Mouse (Mus musculus): ENCODE measurements around the gene Sephs1. TPM values are rescaled to one million over a fixed set of nuclear protein-coding genes. Genes with fewer than 3 reads are reported as not detected.

Sephs1 gene
- polyA plus RNA-seq, 1 experiment from 2014 or later = 83.9 TPM

DNA sequence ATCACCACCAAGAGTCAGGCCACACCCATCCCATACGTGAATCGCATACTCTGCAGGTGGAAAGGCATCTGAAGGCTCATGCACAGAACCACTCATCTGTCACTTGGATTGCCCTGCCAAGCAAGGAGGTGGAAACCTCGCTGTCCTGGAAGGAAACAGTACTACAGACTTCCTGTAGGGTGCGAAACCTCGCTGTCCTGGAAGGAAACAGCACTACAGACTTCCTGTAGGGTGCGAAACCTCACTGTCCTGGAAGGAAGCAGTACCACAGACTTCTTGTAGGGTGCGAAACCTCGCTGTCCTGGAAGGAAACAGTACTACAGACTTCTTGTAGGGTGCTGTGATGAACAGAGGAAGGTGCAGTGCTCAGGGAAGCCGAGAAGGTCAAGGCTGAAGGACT is 8.6 kb upstream of the Sephs1 start:
- H3K4me2 ChIP-seq (ENCODE audit: low read length) = no peak overlapping the region
- 81% methylated on average over 9 of the region's 9 CpGs for WGBS
- H3K9me3 ChIP-seq (ENCODE audit: control insufficient read depth, low read length) = no peaks in the 10 kb centered on the region
- H3K27ac ChIP-seq (replicated peaks; ENCODE audit: low read depth, low read length) = no peak overlapping the region
- DNase-seq (no peak), ATAC-seq (ENCODE audit: low FRiP score, low TSS enrichment) (no peak)
- H3K9ac ChIP-seq (replicated peaks; ENCODE audit: low read length) = no peak overlapping the region
- H3K4me3 ChIP-seq (replicated peaks; ENCODE audit: low read depth, low read length) = no peak overlapping the region
- H3K36me3 ChIP-seq (ENCODE audit: control insufficient read depth, insufficient read depth, low read length) = no peaks in the 10 kb centered on the region
- H3K27me3 ChIP-seq (ENCODE audit: control insufficient read depth, insufficient read depth, low read length) = no peaks in the 10 kb centered on the region
- H3K4me1 ChIP-seq (ENCODE audit: control insufficient read depth, insufficient read depth, low read length) = no peaks in the 10 kb centered on the region

DNA sequence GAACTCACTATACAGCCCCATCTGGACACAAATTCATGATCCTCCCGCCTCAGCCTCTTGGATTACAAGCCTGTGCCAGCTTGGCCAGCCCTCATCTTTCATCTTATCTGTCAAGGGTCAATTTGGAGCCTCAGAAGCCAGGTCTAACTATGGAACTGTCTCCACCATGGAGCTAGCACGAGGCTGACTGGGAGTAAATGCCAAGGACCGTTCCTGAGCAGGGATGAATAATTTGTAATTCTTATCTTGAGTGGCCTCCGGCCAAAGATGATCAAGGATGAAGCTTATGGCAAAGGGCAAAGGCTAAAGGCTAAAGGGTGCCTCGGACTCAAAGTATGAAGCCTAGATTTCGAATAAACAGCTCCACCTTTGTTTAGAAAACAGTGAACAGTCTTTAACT is 8.0 kb upstream of the Sephs1 start:
- 79% methylated on average over 6 of the region's 6 CpGs for WGBS
- Histone ChIP-seq H3K4me1 (ENCODE audit: control insufficient read depth, insufficient read depth, low read length) (no peaks in the 10 kb centered on the region), H3K36me3 (ENCODE audit: control insufficient read depth, insufficient read depth, low read length) (no peaks in the 10 kb centered on the region), H3K27me3 (ENCODE audit: control insufficient read depth, insufficient read depth, low read length) (no peaks in the 10 kb centered on the region), H3K4me2 (ENCODE audit: low read length) (no peak overlapping the region), H3K9ac (replicated peaks; ENCODE audit: low read length) (no peak overlapping the region), H3K4me3 (replicated peaks; ENCODE audit: low read depth, low read length) (no peak overlapping the region), H3K27ac (replicated peaks; ENCODE audit: low read depth, low read length) (no peak overlapping the region), H3K9me3 (ENCODE audit: control insufficient read depth, low read length) (no peaks in the 10 kb centered on the region)
- no peak for ATAC-seq (ENCODE audit: low FRiP score, low TSS enrichment)
- no peak for DNase-seq

DNA sequence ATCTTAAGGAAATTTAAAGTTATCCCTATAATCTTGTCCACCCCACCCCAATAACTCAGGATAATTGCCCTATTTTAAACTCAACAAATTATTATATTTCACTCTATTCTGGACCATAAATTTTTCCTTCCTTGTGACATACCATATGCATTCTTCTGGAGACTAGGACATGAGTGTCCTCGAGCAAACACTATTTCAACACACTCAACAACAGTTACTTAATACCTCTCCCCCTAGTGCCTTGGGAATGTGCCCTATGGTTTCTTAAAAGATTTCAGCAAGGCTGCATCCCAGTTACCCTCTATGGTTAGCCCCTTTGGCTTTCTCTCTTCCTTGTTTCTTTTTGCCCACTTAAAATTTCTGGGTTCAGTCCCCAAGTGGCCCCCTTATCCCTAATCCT is 6.3 kb upstream of the Sephs1 start:
- Histone ChIP-seq H3K27ac (replicated peaks; ENCODE audit: low read depth, low read length) (no peak overlapping the region), H3K36me3 (ENCODE audit: control insufficient read depth, insufficient read depth, low read length) (no peaks in the 10 kb centered on the region), H3K27me3 (ENCODE audit: control insufficient read depth, insufficient read depth, low read length) (no peaks in the 10 kb centered on the region), H3K4me3 (replicated peaks; ENCODE audit: low read depth, low read length) (no peak overlapping the region), H3K9ac (replicated peaks; ENCODE audit: low read length) (no peak overlapping the region), H3K9me3 (ENCODE audit: control insufficient read depth, low read length) (no peaks in the 10 kb centered on the region), H3K4me2 (ENCODE audit: low read length) (no peak overlapping the region), H3K4me1 (ENCODE audit: control insufficient read depth, insufficient read depth, low read length) (0 out of 2 replicates have a peak, but pooled peaks cover 3% of the 10 kb centered on the region)
- WGBS = 60% methylated on average over 1 of the region's 1 CpGs
- ATAC-seq (ENCODE audit: low FRiP score, low TSS enrichment) = no peak
- no peak for DNase-seq

DNA sequence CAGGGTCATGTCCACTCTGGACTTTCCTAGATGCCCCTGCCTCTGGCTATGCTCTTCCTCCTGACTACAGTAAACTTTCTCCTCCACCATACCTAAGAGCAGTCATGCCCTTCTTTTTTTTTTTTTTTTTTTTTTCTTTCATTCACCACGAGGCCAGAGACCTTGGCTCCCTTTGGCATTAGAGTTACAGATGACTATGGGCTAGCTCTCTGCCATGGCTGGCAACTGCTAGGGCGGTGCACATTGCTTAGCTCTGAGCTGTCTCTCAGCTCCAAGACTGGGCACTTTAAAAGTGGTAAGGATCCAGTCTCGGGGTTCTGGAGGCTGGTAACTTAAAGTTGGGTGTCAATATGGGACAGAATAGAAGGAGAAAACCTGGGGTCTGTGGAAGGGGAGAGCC is 5.2 kb upstream of the Sephs1 start:
- no peak overlapping the region for H3K4me3 ChIP-seq (replicated peaks; ENCODE audit: low read depth, low read length)
- no peaks in the 10 kb centered on the region for H3K36me3 ChIP-seq (ENCODE audit: control insufficient read depth, insufficient read depth, low read length)
- no peak overlapping the region for H3K27ac ChIP-seq (replicated peaks; ENCODE audit: low read depth, low read length)
- H3K9ac ChIP-seq (replicated peaks; ENCODE audit: low read length) = no peak overlapping the region
- DNase-seq (no peak), ATAC-seq (ENCODE audit: low FRiP score, low TSS enrichment) (no peak)
- no peaks in the 10 kb centered on the region for H3K9me3 ChIP-seq (ENCODE audit: control insufficient read depth, low read length)
- WGBS = 66% methylated on average over 3 of the region's 3 CpGs
- H3K4me2 ChIP-seq (ENCODE audit: low read length) = no peak overlapping the region
- H3K4me1 ChIP-seq (ENCODE audit: control insufficient read depth, insufficient read depth, low read length) = peaks cover 7% of the 10 kb centered on the region; the same call in 1 of the 2 replicates
- no peaks in the 10 kb centered on the region for H3K27me3 ChIP-seq (ENCODE audit: control insufficient read depth, insufficient read depth, low read length)

DNA sequence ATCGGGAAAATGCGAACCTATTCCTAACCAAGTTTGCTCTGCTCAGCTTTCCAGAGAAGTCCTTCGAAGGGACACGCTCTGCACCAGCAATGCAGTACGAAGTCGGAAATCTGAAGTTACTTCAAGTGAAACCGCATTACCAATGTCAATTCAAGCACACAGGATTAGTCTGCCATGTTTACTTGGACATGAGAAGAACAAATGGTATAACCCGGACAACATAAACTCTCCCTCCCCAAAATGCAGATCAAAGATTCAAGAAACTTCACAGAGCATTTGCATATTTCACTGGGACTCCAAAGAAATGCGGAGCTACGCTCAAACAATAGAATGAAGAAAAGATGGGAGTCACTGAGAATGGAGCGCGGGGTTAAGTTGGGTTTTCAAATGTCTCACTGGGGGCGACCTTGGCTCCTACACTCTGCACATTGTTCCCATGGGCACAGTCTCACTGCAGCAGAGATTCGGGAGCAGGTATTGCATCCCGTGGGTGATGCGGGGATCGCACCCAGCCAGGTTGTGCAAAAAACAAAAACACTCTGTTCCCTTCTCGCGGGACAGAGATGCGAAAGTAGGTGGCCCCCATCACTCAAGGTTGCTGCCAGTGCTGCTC is 521 bp upstream of the Sephs1 start:
- peaks cover 20% of the 10 kb centered on the region for H3K4me1 ChIP-seq (ENCODE audit: control insufficient read depth, insufficient read depth, low read length)
- 1% methylated on average over 20 of the region's 20 CpGs for WGBS
- H3K9ac ChIP-seq (replicated peaks; ENCODE audit: low read length) = peak overlapping the region; percentile 98
- no peaks in the 10 kb centered on the region for H3K9me3 ChIP-seq (ENCODE audit: control insufficient read depth, low read length)
- ATAC-seq (ENCODE audit: low FRiP score, low TSS enrichment) = peak; percentile 25
- peak overlapping the region; percentile 68 for H3K4me2 ChIP-seq (ENCODE audit: low read length)
- peak overlapping the region; percentile 98 for H3K4me3 ChIP-seq (replicated peaks; ENCODE audit: low read depth, low read length)
- no peaks in the 10 kb centered on the region for H3K27me3 ChIP-seq (ENCODE audit: control insufficient read depth, insufficient read depth, low read length)
- DNase-seq = peak; percentile 55
- H3K36me3 ChIP-seq (ENCODE audit: control insufficient read depth, insufficient read depth, low read length) = peaks cover 10% of the 10 kb centered on the region
- H3K27ac ChIP-seq (replicated peaks; ENCODE audit: low read depth, low read length) = peak overlapping the region; percentile 100

DNA sequence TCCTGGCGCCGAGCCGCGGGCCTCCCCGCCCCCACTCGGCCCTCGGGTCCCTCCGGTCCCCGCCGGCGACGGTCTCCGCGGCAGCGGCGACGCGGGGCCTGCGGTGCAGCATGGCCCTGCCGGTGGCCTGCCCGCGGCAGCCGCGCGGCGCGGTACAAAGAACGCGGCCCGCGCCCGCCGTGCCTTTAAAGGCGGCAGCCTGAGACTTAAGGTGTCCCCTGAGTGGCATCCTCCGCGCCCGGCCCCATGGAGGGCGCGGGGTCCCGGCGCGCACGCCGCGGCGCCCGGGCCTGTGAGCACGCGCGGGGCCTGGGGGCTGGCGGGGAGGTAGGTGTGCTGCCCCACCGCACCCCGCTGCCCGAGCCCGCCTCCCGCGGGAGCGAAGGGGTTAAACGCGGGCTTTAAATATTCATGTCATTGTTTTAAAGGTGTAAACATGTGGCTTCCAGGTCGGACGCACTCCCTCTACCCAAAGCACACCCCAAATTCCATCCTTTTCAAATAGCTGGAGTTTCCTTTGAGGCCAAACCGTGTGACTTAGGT is 956 bp downstream of the Sephs1 start:
- Histone ChIP-seq H3K4me3 (replicated peaks; ENCODE audit: low read depth, low read length) (peak overlapping the region; percentile 98), H3K4me1 (ENCODE audit: control insufficient read depth, insufficient read depth, low read length) (peaks cover 20% of the 10 kb centered on the region), H3K36me3 (ENCODE audit: control insufficient read depth, insufficient read depth, low read length) (peaks cover 25% of the 10 kb centered on the region), H3K9me3 (ENCODE audit: control insufficient read depth, low read length) (no peaks in the 10 kb centered on the region), H3K27ac (replicated peaks; ENCODE audit: low read depth, low read length) (peak overlapping the region; percentile 100), H3K9ac (replicated peaks; ENCODE audit: low read length) (peak overlapping the region; percentile 98), H3K27me3 (ENCODE audit: control insufficient read depth, insufficient read depth, low read length) (no peaks in the 10 kb centered on the region), H3K4me2 (ENCODE audit: low read length) (peak overlapping the region; percentile 68)
- DNase-seq = peak; percentile 84
- ATAC-seq (ENCODE audit: low FRiP score, low TSS enrichment) = peak; percentile 57
- WGBS = under 1% methylated on average over 62 of the region's 63 CpGs

DNA sequence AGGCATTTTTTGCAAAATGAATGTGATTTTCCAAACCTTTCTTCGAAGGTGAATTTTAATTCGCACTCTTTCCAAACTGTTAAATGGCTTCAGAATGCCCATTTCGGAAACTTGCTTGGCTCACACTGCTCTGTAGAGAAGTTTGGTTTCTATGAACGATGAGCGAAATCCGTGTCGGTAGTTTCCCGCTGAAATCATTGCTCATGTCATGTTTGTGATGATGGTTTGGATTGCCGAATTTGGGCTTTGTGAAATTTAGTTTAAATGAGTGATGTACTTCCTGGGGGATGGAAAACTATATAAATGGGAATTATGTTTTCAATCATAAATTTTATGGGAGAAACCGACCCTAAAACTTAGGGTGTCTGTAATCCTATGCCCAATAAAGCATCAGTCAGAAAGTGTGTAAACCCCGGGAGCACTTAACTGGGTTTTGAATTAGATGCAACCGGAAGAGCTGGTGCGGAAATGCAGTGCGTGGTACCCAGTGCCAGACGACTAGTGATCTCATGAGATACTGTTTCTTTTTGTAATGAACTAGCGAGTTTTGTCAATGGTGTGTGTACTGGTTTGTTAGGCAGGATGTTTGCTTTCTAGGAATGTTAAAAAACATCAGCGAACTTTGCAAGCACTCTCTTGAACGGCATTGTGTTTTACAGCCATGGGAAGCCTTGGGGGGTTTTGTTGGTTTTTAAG is 1.8 kb downstream of the Sephs1 start:
- DNase-seq (peak; percentile 45), ATAC-seq (ENCODE audit: low FRiP score, low TSS enrichment) (no peak)
- no peaks in the 10 kb centered on the region for H3K27me3 ChIP-seq (ENCODE audit: control insufficient read depth, insufficient read depth, low read length)
- H3K4me3 ChIP-seq (replicated peaks; ENCODE audit: low read depth, low read length) = peak overlapping the region; percentile 98
- H3K4me1 ChIP-seq (ENCODE audit: control insufficient read depth, insufficient read depth, low read length) = peaks cover 20% of the 10 kb centered on the region
- H3K9me3 ChIP-seq (ENCODE audit: control insufficient read depth, low read length) = no peaks in the 10 kb centered on the region
- H3K4me2 ChIP-seq (ENCODE audit: low read length) = peak overlapping the region; percentile 68
- WGBS = under 1% methylated on average over 18 of the region's 18 CpGs
- peak overlapping the region; percentile 98 for H3K9ac ChIP-seq (replicated peaks; ENCODE audit: low read length)
- H3K36me3 ChIP-seq (ENCODE audit: control insufficient read depth, insufficient read depth, low read length) = peaks cover 33% of the 10 kb centered on the region
- peak overlapping the region; percentile 100 for H3K27ac ChIP-seq (replicated peaks; ENCODE audit: low read depth, low read length)

DNA sequence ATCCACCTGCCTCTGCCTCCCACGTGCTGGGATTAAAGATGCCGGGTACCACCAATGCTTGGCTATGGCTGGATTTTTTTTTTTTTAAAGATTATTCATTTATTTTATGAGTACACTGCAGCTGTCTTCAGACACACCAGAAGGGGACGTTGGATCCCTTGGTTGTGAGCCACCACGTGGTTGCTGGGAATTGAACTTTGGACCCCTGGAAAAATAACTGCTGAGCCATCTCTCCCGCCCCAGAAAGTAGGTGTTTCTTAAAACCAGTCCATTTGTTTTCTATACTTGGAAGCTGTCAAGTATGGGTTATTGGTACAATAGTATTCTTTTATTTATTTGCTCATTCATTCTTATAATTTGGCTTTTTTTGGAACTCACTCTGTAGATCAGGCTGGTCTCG is 5.5 kb downstream of the Sephs1 start:
- Histone ChIP-seq H3K27me3 (ENCODE audit: control insufficient read depth, insufficient read depth, low read length) (no peaks in the 10 kb centered on the region), H3K4me1 (ENCODE audit: control insufficient read depth, insufficient read depth, low read length) (peaks cover 12% of the 10 kb centered on the region), H3K36me3 (ENCODE audit: control insufficient read depth, insufficient read depth, low read length) (peaks cover 68% of the 10 kb centered on the region), H3K9me3 (ENCODE audit: control insufficient read depth, low read length) (no peaks in the 10 kb centered on the region), H3K9ac (replicated peaks; ENCODE audit: low read length) (no peak overlapping the region), H3K27ac (replicated peaks; ENCODE audit: low read depth, low read length) (no peak overlapping the region), H3K4me3 (replicated peaks; ENCODE audit: low read depth, low read length) (no peak overlapping the region), H3K4me2 (ENCODE audit: low read length) (no peak overlapping the region)
- DNase-seq = no peak
- 95% methylated on average over 6 of the region's 6 CpGs for WGBS
- ATAC-seq (ENCODE audit: low FRiP score, low TSS enrichment) = no peak

DNA sequence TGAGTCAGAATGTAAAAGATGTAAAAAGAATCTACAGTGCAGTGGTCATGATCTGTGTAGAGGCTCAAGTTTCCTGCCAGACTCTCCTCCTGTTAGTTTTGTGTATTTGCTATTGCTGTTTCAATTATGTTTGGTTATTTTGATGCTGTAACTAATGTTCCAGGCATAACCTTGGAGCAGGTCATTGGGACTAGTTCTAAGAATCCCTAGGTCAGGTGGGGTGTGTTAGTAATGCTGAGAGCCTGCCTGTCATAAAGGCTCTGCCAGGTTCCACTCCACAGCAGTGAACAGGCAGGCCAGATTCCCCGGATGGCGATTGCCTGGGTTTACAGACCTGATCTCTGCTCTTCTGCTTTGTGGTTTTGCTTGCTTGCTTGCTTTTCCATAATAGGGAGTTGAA is 14.2 kb downstream of the Sephs1 start:
- ATAC-seq (ENCODE audit: low FRiP score, low TSS enrichment) (no peak), DNase-seq (no peak)
- no peak overlapping the region for H3K4me2 ChIP-seq (ENCODE audit: low read length)
- H3K9me3 ChIP-seq (ENCODE audit: control insufficient read depth, low read length) = no peaks in the 10 kb centered on the region
- no peaks in the 10 kb centered on the region for H3K4me1 ChIP-seq (ENCODE audit: control insufficient read depth, insufficient read depth, low read length)
- 88% methylated on average over 2 of the region's 2 CpGs for WGBS
- no peaks in the 10 kb centered on the region for H3K27me3 ChIP-seq (ENCODE audit: control insufficient read depth, insufficient read depth, low read length)
- H3K9ac ChIP-seq (replicated peaks; ENCODE audit: low read length) = no peak overlapping the region
- no peak overlapping the region for H3K4me3 ChIP-seq (replicated peaks; ENCODE audit: low read depth, low read length)
- peaks cover 83% of the 10 kb centered on the region for H3K36me3 ChIP-seq (ENCODE audit: control insufficient read depth, insufficient read depth, low read length)
- H3K27ac ChIP-seq (replicated peaks; ENCODE audit: low read depth, low read length) = no peak overlapping the region

All from midbrain, embryonic 14.5 days (tissue).